Mouse (Mus musculus) brain, embryonic 18.5 days (tissue): Measurements from ENCODE around the gene Adam23.
"Not testable (repeated sequence)": the region's sequence is repeated elsewhere in the genome, so short reads cannot be mapped to it uniquely, and the experiment has no call there.

Experiments used
- DNase-seq: peaks from one replicate; pipeline ENCODE4 v3.0.0-alpha.2; 2012; ENCODE audit warnings: low read depth, low spot score

Adam23 gene

GRCm38 (mm10) chr1:63579153-63579552 lies 133.5 kb downstream of the Adam23 start:
- no peak for DNase-seq

- DNase-seq: no peak
These were observed 141.2 kb downstream of the Adam23 start for GRCm38 (mm10) chr1:63586869-63587268.

GRCm38 (mm10) chr1:63603870-63604500 lies 158.3 kb downstream of the Adam23 start:
- DNase-seq: no peak

- no peak for DNase-seq
These were observed 163.9 kb downstream of the Adam23 start for GRCm38 (mm10) chr1:63609613-63610012.

GRCm38 (mm10) chr1:63614594-63614993 lies 168.9 kb downstream of the Adam23 start:
- no peak for DNase-seq

- DNase-seq: no peak
These were observed 170.0 kb downstream of the Adam23 start, which contains the start of gene Gm39653 for GRCm38 (mm10) chr1:63615668-63616067. TSS of gene Gm39653 (plus strand) at chr1:63615968.

GRCm38 (mm10) chr1:63628211-63628610 lies 182.5 kb downstream of the Adam23 start:
- DNase-seq: no peak

GRCm38 (mm10) chr1:63630390-63630789 lies 184.7 kb downstream of the Adam23 start:
- DNase-seq: not testable (repeated sequence)

- DNase-seq: no peak
These were observed 194.2 kb downstream of the Adam23 start for GRCm38 (mm10) chr1:63639921-63640320.
